Mouse (Mus musculus): Measurements from ENCODE around the gene Nrip1.

Gene Nrip1

DNA sequence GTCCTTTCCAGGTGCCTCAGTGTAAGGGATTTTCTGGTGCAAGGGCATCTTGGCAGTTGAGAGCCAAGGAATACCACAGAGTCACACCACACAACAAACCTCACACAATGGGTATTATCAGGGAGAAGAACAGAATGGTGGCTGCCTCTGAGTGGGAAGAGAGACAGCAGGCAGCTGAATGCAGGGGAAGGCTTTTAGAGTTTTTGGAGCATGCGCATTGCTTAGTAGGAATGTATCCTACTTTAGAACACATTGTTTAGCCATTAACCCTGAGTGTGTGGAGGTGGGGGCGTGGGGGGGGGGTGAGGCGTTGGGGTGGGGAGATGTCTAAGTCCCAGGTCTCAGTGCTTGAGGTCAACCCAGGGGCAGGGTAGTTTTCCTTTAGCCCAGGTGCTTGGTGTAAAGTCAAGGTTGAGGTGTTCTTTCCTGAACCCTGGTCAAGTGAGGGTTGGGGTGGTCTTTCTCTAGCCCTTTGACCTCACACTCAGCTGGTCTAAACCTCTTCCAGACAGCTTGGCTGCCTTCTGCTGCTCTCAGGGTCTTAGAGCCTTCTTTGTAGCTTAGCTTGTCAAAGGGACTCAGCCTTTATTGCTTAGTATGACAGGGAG lies 28.8 kb downstream of the Nrip1 start:
- no peak for DNase-seq

DNA sequence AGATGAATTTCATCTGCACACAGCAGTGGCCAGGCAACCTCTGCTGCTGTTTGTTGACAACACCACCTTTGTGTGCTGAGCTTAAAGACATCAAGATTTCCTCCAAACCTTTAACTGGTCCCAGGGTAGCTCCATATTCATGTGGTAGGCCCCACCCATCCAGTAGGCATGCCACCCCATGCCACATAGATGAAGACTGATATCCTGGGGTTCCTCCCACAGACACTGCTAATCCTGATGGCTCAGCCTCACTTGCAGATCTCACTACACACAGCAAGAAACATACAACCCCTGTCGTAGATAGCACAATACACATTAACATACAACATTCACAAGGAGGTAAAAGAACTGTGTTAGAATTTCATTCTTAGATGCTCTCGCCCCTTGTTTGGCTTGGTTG lies 29.6 kb downstream of the Nrip1 start:
- no peak for DNase-seq

DNA sequence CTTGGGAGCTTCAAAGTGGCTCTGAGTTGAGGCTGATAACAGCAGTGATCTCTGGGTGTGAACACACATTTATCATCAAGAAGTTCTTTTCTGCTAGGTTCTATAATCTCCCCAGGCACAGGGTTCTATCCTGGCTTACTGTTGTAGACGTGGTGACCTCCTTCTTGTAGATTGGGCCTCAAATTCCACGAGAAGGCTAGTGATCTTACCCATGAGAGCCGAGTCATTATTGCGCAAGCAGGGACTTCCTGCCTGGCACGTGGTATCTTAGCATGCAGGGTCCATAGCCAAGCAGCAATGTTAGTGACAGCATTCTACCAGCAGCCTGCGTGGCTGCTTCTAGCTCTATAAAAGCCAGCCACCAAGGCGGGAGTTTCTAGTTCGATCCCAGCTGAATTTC lies 32.0 kb downstream of the Nrip1 start:
- DNase-seq: no peak

DNA sequence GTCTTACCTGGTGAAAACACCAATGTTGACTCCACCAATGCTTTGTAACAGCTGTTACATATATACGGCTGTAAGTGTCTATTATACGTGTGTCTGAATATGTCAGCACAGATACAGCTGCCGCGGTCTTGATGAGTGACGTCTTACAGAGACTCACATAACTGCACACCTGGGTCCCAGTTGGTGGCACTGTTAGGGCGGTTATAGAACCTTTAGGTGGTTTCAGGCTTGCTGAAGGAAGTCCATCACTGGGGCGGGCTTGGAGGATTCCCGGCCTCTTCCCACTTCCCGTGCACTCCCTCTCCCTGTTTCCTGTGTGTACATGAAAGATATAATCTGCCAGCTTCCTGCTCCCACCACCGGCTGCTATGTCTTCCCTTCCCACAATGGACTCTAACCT lies 34.4 kb downstream of the Nrip1 start:
- DNase-seq: no peak

DNA sequence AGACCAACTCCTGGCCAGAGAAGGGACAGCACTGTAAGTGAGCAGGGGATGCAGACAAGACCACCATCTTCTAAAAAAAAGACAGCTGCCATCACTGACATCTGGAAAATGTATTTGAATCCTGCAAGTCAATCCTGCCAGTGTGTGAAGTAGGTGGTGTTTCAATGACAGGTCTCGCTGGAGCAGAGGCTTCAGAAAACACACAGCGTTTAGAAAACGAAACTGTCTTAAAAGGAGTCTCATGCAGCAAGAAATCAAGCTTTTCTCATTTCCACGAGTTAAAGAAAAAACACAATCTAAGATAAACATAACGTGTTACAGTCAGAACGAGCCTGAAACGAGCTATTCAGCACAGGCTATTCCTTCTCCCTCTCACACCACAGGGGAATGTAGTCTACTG lies 36.3 kb downstream of the Nrip1 start:
- no peak for DNase-seq

DNA sequence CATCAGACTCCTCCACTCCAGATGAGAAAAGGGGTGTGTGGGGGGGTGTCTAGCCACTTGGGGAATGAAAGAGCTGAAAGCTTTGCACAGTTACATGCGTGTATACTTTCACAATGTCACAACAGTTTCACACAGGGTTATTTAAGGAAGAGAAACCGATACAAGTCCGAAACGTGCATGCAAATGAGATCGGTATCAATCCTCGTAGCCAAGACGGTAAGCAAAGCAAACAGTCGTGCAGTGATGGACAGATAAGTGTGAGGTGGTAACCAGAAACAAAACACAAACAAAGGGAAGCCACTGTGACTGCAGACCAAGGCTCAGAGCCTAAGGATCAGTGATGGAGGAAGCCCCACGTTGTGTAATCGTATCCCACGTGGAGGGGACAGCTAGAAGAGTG lies 36.7 kb downstream of the Nrip1 start:
- no peak for DNase-seq

DNA sequence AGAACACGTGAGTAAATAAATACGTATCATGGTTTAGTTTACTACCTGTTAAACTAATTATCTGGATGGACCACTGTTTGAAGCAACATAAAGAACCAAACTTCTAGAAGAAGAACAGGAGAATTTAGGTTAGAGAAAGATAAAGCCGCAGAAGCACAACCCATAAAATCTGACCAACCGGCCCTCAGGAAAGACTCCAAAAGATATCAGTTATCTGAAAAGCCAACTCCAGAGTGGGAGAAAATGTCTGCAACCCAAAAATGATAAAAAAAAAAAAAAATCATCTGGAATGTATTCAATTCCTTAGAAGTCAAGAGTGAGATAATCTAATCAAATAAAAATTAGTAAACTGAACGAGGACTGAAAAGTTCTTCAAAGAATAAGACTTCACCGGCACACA lies 37.7 kb downstream of the Nrip1 start:
- DNase-seq: no peak

DNA sequence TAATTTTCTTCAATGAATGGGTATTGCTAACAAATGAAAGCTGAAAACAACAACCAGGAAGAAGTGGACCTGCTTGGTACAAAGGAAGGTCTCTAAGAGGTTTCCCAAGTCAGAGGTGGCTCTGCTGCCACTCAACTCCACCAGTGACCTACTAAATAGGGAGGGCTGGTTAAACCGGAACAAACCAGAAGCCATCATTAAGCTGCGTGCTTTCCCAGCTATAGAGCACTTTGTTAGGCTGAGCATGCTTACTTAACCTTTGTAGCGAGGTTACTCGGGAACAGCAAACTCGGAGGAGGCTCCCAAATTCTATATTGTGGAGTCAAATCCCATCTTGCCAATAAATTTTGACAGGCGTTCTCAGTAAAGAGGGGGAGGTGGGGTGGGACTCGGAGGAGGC lies 41.5 kb downstream of the Nrip1 start:
- no peak for DNase-seq

DNA sequence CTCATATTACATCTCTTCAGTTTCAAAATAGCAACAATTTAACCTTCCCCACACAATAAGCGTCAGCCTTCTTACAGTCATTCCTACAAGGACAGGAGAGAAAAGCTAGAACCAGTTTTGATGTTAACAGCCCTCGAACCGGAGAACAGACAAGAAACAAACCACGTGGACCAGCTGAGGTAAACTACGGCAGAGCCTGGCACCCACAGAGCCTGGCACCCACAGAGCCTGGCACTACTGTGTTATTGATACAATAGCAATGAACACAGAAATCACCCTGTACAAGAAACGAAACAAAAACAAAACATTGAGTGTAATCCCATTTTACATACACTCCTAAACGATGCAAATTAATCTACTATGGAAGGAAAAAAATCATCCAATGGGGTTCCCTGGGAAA lies 42.4 kb downstream of the Nrip1 start:
- no peak for DNase-seq

DNA sequence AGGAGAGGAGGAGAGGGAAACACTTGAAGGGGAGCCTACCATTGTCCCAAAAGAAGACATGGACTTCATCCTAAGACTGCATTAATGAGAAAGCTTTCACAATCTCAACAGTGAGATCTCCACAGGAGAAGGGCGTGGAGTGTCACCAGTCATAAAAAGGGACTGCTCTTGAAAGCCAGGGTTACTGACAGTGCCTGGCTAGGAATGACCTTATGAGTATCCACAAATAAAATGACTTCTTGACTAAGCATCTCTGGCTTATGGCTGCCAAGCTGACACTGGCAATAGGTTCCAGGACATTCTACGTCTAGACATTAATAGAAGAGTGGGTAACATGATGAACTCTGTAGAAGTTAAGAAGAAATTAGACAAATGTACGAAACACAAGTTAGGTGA lies 48.3 kb downstream of the Nrip1 start:
- DNase-seq: no peak

DNA sequence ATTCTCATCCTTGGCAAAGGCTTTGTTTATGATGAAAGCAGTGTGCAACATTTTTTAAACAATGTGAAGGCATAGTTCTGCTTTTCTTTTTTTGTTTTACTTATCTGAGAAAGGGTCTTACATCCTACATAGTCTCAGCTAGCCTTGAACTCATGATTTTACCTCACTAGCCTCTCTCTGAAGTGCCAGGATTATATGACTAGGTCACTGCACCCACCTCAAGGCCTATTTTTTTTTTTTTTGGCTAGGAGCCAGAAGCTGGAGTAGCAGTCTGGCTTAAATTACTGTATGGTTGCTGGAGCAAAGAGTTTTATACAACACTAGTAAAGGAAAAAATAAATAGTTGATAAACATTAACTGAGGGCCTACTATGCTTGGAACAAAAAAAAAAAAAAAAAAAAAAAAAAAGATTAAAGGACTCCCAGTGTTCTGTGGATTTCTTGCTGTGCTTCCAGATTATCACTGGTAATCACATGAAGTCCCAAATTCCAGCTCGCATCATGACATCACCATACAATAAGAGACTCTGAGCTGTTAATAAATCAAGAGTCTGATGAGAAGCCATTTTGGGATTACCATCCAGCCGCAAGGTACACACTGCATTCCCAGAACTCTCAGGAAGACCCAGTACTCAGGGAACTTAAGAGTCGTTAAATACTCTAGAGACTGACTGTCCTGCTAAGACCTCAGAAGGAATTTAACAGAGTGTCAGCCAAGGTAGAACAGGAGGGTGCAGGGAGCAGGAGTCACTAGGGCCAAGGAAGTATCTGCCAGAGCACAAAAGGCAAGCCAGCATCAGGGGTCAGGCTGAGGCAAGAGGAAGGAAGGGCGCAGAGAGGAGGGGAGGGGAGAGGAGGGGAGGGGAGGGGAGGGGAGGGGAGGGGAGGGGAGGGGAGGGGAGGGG lies 49.0 kb downstream of the Nrip1 start:
- DNase-seq: no peak

DNA sequence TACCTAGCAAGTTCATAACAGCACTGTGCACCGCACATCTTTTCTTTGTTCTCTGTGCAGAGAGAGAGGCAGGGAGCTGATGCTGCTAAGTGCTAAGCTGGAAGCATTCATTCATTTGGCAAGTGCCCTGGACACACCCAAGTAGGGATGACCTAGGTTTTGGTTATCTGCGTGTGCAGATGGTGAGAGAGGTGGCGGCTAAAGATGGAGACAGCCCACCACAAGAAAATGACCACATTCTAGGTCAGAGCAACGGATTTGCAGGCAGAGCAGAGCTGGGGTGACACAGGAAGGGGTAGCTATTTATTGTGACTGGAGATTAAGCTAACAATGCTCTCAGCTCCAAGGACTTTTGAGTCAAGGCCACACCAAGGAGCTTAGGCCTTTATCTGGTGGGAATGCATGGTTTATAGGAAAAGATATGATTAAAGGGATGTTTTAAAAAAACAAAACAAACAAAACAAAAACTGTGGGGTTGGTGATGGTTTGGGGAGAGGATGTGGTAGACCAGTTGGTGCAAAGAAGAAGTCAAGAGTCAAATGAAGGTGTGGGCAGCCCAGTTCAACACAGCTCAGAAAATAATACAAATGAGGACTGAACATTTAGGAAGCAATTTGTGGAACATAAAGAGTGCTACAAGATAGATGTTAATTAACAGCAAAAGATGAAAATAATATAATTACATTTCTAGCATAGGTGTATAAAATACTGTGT lies 49.9 kb downstream of the Nrip1 start:
- no peak for DNase-seq

DNA sequence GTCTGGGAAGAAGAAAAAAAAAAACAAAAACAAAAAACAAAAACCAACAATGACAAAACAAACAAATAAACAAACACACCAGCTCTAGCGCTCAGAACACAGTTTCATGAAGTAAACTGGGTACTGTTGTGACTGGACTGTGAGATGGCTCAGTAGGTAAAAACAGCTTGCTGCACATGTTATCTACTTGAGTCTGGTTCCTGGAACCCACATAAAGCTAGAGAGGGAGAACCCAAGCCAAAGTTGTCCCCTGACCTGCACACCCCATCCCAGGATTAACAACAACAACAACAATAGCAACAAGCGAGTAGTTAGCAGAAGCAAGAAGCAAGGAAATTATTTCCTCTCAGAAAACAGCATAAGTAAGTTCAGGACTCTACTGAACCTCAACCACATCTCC lies 50.5 kb downstream of the Nrip1 start:
- DNase-seq: no peak

DNA sequence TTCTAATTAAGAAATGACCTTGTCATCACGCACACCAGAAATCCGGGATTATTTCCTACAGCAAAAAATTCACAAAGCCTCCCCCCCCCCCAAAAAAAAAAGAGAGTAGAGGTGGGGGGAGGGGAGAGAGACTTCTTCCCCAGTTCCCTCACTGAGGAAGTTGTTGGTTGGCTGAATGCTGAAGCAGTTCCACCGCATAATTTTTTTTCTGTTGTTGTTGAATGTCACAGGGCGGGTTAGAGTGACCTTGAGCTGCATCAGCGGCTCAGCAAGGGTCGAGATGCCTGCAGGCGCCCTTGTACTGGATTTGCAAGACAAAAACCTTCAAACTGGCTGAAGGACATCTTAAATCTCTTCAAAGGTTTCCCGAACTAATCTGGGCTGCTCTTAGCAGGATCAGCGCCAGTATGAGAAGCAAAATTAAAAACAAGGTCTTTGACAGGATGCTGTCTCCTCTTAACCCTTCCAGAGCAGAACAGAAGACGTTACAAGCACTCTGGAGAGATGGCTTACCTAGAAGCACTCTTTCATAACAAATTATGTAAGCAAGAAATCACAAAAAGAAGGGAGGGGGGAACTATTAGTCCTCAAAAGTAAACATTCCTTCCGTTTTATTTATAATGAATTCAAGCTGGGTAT lies 52.0 kb downstream of the Nrip1 start:
- no peak for DNase-seq

DNA sequence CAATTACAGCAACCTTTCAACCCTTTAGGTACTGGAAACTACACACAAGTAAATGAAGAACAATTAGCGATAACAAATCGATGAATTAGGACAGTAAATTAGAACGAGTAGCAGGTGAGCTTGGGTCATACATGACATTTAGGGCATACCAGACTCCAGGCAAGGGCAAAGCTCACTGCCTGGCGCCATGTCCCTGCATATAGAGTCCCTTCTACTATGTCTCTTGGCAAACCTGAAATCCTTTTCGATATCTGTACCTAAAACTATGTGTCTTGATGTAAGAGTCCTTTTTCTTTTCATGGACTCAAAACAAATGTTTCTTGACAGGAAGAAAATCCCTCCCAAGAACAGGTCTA lies 53.5 kb downstream of the Nrip1 start:
- no peak for DNase-seq

DNA sequence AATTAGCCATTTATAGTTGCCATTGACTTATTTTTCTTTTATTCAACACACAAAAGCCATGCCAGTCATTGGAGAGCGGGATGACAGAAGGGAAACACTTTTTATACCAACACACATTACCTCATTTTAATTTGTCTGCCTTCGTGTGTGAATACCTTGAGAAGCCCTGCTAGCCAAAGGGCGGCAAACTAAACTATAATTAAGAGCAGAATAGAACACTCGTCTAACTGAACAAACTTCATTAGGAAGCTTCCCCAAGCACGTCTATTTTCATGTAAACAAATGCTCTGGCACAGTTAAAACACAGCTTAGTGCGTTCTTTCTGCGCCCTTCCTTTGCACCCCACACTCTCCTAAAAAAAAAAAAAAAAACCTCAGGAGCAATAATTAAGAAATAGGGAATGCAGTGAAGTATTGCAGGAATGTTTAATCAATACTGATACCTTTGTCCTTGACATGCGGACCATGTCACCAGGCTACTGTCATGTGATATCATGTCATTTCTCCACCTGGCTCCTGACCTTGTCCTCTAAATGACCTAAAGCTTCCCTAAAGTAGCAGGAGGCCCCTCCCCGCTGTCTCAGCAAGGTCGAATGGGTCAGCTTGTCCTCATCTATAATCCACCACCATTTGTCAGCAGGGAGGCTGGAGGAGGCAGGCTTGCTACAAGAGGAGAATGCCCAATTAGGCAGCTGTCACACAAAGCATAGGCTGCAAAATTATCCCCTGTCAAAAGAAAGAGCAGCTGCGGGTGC lies 54.1 kb downstream of the Nrip1 start:
- no peak for DNase-seq

DNA sequence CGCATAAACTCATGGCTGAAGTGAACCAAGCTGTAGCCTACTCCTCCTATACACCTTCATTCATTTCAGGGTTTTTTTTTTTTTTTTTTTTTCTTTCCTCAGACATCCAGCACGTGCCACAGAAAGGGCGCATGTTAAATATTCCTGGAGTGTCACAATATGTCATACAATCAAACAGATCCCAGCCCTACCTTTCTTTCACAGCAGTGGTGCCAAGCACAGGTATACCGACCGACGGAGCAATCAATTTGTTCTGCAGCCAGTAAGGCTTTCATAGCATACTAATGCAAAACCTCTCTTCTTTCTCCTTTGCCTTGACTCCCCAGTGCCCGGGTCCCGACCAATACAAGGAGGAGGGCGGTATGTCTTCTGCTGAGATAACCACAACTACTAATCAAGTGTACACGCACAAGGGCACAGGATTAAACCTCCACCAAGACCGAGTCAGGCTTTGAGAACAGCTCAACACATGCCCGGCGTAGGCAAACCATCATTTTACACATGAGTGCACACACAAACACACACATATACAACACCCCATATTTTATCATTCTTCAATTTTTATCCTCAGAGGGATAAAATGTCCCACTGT lies 55.2 kb downstream of the Nrip1 start:
- DNase-seq: no peak

DNA sequence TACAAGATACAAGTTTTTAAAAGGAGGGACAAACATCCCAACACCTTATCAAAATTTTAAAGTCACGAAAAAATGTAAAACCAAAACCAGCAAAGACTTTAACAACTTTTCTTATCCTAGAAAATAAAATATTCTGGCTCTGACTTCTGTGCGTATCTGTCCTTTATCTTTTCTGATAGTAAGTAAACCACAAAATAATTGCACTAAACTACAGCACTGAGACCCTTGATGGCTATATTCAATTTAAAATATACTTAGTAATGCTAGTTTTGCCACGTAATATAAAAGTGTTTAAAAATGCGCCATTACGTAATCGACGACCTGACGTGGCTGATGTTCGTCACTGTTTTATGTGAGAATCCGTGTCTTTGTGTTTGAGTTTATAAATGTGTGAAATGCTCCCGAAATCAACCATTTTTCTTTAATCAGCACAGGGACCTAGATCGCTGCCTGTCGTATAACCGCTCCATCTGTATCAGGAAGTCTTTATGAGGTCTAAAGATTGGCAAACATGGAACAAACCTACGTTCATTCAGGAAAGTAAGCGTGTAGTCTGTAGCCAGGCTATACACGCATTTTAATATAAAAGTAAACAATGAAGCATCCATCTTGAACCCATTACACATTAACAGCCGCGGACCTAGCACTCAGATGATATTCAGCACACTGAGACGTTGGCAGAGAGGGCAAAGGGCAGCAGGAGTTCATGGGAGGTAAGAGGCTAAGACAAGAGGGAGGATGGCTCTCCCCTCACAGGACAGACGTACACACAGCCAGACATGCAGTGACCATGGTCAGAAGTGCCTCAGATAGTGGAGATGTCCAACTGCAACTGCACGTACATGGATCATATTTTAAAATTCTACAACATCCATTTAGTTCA lies 56.4 kb downstream of the Nrip1 start:
- no peak for DNase-seq

DNA sequence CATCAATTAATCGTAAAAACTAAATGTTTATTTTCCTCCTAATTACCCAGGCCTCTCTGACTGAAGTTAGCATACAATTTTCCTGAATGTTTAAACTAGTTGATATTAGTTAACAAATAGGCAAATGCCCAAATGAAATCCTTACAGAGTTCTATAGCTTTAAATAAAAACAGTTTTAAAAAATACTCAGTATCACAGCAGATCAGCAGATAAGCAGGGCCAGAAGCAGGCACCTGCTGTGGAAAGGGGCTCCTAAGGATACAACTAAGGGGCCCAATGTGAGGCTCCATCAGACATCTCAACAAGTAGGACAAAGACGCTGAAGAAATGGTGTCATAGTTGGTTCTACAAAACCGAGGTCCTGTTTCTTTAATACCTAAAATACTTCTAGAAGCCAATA lies 58.0 kb downstream of the Nrip1 start:
- no peak for DNase-seq

DNA sequence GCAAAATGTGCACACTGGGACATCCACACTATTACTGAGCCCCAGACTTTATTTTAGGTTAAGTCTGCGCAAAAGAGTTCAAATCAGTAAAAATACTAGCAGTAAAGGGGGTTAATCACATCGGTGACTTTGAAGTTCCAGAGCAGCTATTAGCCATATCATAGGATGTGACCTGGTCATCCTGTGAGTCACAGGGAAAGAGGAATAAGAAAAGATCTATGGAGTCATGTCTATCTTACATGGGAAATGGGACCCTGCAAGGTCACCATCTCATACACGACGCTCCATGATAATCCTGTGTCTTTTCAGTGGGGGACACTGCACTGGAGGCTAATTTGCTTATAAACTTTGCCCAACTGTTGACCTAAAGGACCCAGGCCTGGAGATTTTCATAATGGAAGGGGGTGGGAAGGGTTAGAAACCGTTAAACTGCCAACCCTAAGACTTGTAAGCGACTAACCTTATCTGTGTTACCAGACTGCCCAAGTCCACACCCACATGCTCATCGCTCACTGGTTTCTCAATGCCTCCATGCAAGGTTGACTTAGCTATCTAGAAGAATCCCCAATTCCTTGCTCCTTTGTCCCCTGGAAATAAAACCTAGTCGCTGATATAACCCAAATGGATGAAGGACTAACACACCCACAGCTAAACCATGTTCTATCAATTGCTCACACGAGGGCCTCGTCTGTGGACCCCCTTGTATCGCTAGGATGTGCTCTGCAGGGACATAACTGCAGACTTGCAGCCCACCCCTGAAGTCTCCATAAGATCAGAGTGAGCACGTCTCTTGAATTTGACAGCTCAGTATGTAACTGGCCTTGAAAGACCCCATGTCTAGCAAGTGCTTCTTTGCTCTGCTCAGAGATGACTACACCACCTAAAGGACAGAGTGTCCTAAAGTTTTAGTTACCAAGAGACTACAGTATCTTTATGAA lies 59.3 kb downstream of the Nrip1 start:
- no peak for DNase-seq

Data from thymus, postnatal 36 days (tissue).